Mouse (Mus musculus) thymus, postnatal 4 days (tissue): ENCODE results near the gene Nrxn1.
"Not testable (repeated sequence)": the region's sequence is repeated elsewhere in the genome, so short reads cannot be mapped to it uniquely, and the experiment has no call there.

ENCODE experiments used
- DNase-seq: peaks from one replicate; pipeline ENCODE4 v3.0.0; 2021

The Nrxn1 gene

DNA sequence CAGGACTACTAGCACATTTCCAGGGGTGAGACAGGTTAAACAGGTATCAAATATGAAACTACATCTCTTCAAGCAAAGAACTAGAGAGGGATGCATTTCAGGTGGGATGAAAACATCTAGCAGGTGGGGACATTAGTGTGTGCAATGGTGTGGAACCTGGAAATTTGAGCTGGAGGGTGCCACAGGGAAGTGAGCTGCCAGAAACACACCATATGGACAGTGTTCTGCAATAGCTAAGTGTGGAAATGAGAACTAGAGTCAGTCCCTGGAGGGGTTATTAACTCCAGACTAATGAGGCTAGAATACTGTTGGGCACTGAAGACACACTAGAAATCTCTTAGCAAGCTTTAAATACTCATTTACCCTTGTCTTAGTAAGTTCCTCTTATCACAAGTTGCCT lies 536.5 kb downstream of the Nrxn1 start:
- DNase-seq = no peak

DNA sequence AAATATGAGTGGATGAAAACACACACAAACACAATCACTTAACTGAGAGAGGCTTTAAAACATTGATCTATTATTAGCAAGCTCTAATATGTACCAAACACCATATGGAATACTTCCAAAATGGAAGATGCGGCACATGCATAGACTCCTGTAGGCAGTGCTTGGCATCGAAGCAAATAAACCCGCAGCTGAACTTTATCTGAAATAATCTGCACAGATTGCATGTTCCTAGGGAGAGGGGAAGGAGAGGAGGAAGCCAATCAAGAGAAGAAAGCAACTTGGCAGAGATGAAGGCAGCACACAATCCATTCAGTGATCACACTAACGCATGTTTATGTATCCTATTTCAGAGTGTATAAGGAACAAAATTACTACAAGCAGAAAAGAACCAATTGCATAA lies 542.5 kb downstream of the Nrxn1 start:
- DNase-seq = no peak

GRCm38 (mm10) chr17:90546806-90547205 lies 546.1 kb downstream of the Nrxn1 start:
- DNase-seq = no peak

- no peak for DNase-seq
Measured at GRCm38 (mm10) chr17:90544639-90545259, 548.1 kb downstream of the Nrxn1 start.

DNA sequence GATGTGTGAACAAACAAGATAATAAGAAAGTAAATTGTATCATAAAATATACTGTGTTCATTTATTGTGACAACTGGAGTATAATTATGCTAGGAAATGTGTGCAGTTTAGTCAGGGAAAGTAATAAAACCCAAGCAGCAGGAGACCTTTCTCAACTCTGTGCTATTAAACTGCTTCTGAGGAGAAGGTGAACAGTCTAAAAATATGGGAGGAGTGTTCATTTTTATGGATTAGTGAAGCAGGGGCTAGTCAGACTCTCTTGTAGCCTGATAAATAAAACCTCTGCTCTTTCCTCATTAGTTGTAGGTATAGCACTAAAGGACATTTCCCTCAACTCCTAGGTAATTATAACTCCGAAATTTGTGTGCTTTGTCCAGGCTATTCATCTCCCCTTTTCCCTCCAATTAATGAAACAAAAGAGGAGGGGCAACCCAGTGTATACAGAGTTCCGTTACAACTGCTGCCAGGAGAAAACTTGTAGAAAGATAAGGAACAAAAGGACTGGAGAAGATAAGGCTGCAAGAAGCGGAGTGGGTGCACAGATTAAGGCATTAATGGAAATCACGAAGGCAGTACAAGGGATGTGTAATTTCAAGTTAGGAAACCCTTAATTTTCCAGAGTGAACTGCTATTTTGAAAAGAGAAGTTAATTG lies 548.8 kb downstream of the Nrxn1 start:
- DNase-seq = no peak

DNA sequence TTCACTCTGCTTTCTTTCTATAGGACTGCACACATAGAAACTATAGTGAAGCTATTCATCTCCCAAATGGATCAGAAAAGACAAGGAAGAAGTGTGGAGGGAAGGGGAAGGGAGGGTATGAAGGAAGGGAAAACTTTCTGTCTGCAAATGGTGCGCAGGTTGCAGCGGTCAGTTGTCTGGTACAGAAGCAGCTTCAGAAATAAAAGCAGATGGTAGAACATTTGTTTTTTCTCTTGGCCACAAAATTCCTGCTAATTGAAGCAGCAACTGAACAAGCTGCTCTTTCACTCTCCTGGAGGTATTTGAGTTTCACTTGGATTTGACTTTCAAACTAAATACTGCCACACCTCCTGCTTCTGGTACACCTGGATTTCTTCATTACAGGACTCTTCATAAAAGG lies 561.4 kb downstream of the Nrxn1 start:
- no peak for DNase-seq

DNA sequence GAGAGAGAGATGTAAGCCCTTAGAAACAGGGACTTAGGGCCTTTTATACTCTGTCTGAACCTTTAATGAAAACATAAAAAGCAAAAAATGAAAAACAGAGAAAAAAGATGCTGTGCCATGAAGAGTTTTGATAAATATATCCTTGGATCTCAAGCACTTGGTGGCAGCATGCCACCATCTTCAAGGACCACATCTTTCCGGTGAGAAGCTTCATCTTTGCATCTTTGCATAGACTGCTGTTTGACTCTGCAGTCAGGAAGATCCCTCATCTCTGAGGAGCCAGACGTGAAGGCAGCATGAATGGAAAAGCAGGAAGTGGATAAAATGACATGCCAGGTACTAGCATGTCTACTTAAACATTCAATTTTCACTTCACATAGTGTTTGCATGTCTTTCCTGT lies 586.8 kb downstream of the Nrxn1 start:
- no peak for DNase-seq

GRCm38 (mm10) chr17:90503999-90504398 lies 588.9 kb downstream of the Nrxn1 start:
- not testable (repeated sequence) for DNase-seq

GRCm38 (mm10) chr17:90501023-90501675 lies 591.7 kb downstream of the Nrxn1 start:
- peak; percentile 49 for DNase-seq

- no peak for DNase-seq
Measured at GRCm38 (mm10) chr17:90479531-90480250, 613.2 kb downstream of the Nrxn1 start.

DNA sequence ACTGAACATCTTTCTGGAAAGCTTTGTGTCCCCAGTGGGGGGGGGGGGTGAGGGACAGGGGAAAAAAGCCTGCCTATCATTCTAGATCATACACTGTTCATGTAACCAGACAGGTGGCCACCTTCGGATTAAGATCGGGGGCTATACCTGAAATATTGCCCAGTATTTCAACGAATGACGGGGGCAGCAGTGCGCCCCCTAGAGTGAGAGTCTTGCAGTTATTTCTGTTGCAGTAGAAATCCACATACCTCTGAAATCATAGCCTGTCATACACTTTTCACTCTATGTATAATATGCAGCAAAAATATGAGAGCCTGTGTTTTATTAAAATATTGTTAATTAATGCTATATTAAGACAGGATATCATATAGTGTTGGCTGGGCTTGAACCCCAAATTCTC lies 636.1 kb downstream of the Nrxn1 start:
- no peak for DNase-seq

GRCm38 (mm10) chr17:90455904-90456303 lies 637.0 kb downstream of the Nrxn1 start:
- DNase-seq = no peak

- DNase-seq = no peak
Measured at GRCm38 (mm10) chr17:90455409-90455775, 637.5 kb downstream of the Nrxn1 start.

GRCm38 (mm10) chr17:90454738-90455408 lies 638.0 kb downstream of the Nrxn1 start:
- DNase-seq = peak; percentile 5

DNA sequence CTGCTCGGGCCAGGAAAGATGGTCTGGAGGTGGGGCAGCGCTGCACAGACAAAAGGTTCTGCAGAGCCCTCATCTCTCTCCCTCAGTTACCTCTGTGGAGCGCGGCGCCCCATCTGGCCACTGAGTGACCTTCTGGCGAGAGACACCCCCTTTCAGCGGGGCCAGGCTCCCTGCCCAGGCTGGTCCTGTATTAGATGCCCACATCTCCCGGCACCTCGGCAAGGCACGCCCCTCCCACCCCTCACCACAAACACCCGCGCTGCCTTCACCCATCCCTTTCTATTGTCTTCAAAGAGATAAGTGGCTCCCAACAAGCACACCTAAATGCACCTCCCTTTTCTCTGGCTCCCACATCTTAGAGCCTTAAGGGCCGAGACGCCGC lies 638.5 kb downstream of the Nrxn1 start:
- DNase-seq = peak; percentile 4

GRCm38 (mm10) chr17:90453280-90453679 lies 639.6 kb downstream of the Nrxn1 start:
- no peak for DNase-seq

DNA sequence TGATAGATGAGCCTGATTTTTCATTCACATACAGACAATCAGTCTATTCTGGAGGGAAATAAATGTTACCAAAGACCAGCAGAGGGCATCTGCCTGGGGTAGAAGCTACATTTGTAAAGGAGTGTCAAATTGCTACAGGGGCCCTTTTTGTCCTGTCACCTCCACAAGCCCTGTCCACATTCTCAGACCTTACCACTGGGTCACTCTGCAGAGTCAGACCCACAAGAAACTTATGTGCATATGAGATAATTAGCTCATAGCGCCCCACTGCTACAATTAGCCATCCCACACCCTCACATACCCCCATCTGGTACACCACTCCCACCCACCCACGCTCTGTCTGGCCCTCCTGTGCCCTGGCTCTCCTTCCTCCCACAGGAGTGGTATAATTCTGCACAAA lies 640.1 kb downstream of the Nrxn1 start:
- no peak for DNase-seq

DNA sequence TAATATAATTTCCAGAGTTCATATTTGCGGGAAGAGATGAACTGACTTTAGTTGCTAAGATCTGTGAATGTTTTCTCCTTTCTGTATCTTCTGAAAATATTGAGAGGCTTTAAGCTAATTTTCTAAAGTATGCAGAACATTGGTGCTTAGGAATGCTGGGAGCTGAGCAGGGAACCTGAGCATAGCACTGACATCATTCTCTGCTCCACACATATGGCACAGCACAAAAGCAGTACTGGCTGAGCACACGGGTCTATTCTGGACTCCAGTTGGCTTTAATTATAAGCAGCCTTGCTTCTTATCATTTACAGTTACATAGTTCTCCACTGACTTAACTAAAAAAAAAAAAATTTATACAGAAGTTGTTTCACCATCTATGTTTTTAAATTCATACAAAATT lies 641.5 kb downstream of the Nrxn1 start:
- no peak for DNase-seq

DNA sequence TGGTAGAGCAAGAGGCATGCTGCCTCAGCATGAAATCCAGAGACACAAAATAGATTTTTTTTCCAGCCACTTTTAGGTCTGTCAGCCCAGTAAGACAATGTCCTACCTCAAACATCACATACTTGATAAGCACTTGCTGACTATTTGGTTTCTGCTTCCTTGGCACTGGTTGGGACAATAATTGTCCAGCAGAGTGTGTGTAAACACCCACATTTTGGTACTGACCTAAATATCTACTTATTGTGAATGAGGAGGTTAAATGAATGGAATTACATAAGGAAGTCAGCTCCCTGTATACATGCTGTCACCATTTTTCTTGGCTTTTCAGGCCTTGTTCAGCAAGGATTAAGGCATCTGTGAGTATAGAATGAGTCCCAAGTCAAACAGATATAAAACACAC lies 649.8 kb downstream of the Nrxn1 start:
- DNase-seq = no peak

GRCm38 (mm10) chr17:90435836-90436235 lies 657.0 kb downstream of the Nrxn1 start:
- no peak for DNase-seq

GRCm38 (mm10) chr17:90435371-90435770 lies 657.5 kb downstream of the Nrxn1 start:
- no peak for DNase-seq

DNA sequence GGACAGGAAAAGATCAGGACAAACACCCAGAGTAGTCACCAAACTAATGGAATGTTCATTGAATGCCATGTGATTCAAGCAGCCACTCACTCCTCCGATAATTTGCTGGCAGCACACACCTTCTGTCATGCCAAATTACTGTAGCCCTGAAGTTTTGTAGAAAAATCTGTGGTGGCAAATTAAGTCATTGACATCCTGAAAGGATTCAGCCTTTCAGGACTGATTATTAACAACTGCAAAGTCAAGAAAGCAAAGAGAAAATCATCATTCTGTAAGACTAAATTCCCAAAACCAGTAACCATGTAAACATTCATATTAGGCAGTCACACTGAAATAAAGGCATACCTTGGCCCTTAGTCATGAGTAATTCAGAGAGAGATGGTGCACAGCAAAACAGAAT lies 662.7 kb downstream of the Nrxn1 start:
- no peak for DNase-seq

GRCm38 (mm10) chr17:90425974-90426373 lies 666.9 kb downstream of the Nrxn1 start:
- no peak for DNase-seq
